Mouse (Mus musculus): Measurements from ENCODE around the gene Gm12394.
"Not testable (repeated sequence)": the region's sequence is repeated elsewhere in the genome, so short reads cannot be mapped to it uniquely, and the experiment has no call there.

Gm12394 gene

DNA sequence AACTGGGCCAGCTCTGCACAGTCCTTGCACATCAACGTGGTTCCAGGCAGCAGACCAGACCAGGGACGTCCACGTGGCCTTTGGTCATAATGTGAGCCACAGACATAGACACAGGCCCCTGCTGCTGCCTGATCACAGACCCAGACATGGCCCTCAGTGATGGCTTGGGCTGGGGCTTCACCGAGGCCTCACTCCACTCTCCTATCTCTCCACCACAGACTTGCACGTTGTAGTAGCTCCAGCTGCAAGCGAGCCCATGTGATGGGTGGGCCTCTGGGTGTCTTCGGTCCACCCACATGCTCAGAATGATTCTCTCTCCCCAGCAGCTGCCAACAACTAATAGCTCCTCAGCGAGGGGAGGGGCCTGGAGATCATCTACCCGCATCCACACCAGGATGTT lies 3.9 kb upstream of the Gm12394 start:
- peak; percentile 72 to 73 for DNase-seq (ENCODE audit: low spot score in 2 of 2)

DNA sequence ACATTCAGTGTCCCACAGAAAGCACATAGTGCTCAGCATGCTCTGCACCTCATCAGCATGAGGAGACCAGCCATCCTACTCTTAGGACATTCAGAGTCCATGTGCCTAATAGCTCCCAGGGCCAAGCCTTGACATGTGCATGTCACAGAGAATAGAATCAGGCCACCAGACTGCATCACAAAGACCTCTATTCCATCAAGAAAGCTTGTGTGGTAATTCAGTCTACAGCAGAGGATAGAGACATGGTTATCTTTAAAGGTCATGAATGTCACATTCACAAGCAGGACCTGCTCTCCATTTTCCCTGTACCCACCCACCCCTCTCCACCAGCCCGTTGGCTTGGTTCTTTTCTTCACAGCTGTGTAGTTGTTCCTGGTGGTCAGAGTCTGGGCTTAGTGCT lies 2.8 kb downstream of the Gm12394 start, which contains the start of gene Fam205a1:
Fam205a1 (minus strand) TSS at position 101 of the 400 bp plus-strand sequence.
- not testable (repeated sequence) for DNase-seq (ENCODE audit: low spot score in 2 of 2)

DNA sequence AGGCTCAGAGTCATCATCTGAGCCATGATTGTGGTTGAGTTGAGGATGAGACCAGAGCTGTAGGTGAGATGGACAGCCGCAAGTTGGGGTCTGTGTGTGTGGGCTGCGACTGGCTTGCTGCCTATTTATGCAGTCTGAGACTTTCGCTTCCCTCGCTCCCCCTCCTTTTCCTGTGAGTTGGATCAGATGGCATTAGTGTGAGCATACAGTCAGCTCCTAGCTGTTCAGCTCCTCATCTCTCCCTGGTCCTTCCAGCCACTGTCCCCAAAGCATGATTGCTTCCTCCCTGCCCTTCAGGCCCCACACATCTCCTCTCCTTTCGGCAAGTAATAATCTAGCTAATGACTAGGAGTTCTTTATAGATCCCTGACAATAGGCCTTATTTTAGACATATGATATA lies 82.7 kb downstream of the Gm12394 start, which contains the start of gene Ccl21a:
Ccl21a (minus strand) TSS at position 101 of the 400 bp plus-strand sequence.
- DNase-seq (ENCODE audit: low spot score in 2 of 2): not testable (repeated sequence)

- DNase-seq (ENCODE audit: low spot score in 2 of 2): not testable (repeated sequence)
Measured at GRCm38 (mm10) chr4:42756477-42756876, 100.1 kb downstream of the Gm12394 start, which contains the start of gene Ccl19. Ccl19 (minus strand) TSS chr4:42756577.

DNA sequence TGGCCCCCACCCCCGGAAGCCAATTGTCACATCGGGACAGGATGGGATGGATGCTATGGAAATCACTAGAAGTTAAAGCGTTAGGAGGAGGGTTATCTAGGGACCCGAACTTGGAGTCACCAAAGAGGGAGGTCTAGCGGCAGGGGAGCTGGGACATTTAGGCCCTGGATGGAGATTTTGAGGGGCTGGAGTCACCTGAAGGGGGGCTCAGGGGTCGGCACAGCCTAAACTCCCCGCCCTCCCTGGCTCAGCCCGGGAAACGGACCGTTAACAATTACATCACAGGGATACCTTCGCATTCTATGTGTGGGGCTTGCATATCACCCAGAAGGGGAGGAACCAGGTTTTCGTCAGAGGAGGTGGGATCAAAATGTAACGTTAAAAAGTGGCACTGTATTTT lies 121.3 kb downstream of the Gm12394 start, which contains the start of gene 4930578G10Rik:
4930578G10Rik (plus strand) TSS at position 301 of the 400 bp plus-strand sequence.
- not testable (repeated sequence) for DNase-seq (ENCODE audit: low spot score in 2 of 2)
